Mouse (Mus musculus) cerebellum, adult 11-12 months (tissue): Measurements from ENCODE around the gene Tmem144.

Source experiments
- DNase-seq: peaks from one replicate; pipeline ENCODE4 v3.0.0; 2022

The Tmem144 gene

GRCm38 (mm10) chr3:79858221-79858620 lies 5.6 kb upstream of the Tmem144 start:
- no peak for DNase-seq

GRCm38 (mm10) chr3:79857780-79858179 lies 5.2 kb upstream of the Tmem144 start:
- DNase-seq, result no peak

- no peak for DNase-seq
Measured at GRCm38 (mm10) chr3:79852108-79852507, 465 bp downstream of the Tmem144 start.

DNA sequence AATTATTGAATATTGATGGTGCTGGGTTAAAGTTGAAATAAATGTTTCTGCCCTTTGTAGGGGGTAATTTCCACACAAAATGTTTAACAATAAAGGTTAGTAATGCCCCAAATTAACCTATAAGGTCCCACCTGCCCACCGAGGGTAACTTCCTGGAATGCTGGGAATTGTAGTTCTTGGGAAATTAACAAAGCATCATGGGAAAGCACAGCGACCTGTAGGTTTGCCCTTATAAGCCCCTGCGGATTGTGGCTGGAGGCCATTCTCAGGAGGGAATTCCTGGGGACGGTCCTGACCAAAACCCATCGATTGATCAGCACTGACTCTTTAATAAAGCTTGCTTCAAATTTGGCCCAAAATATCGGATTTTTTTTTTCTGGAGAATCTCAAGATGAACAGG lies 1.9 kb downstream of the Tmem144 start:
- no peak for DNase-seq

- no peak for DNase-seq
Measured at GRCm38 (mm10) chr3:79849621-79850020, 3.0 kb downstream of the Tmem144 start.

GRCm38 (mm10) chr3:79848841-79849240 lies 3.7 kb downstream of the Tmem144 start:
- no peak for DNase-seq

DNA sequence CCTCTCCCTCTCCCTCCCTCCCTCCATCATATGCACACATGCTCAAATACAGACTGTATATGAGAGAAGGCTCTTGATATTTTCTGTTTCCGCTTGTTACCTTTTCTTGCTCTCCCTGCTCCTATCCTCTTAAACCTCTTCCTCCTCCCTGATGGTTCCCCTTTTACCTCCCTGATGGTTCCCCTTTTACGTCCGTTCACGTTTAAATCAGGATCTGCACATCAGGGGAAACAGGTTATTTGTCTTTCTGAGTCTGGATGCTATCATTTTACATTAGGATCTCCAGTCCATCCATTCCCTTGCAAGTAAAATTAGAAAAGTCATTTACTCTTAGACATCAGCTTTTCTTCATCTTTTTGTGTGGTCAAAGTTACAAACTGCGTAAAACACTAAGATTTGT lies 5.9 kb downstream of the Tmem144 start:
- no peak for DNase-seq

DNA sequence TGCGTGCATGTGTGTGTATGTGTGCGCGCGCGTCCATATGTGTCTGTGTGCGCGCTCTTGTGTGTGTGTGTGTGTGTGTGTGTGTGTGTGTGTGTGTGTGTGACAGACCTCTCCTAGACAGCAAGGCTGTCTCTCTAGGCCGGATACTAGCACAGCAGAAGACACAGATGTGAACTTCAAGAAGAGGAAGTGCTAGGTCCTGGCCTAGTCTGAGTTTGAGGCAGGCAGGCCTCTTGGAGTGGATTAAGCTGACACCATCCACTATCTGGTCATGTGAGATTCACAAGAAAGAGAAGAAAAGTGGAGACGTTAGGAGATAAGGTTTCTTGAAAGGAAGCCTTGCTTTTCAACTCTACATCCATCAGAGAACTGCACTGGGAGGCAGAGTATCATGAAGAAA lies 8.6 kb downstream of the Tmem144 start:
- no peak for DNase-seq

DNA sequence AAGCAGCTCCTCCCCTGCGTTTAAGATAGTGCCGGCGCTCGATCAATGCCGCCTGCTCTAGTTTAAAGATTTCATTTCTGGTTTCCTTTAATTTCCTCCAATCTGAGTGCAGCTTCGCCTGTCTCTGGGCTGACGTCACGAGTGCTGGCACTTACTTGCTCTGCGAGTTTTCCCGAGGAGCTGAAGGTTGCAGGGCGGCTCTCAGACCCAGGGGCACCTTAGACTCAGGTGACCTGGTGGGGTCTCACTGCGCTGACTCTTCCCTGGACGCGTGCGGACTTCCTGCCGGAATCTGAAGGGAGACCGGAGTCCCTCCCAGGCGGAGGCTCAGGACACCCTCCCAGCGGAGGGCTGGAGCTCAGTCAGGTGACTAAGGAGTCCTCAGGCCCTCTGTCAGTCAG lies 10.0 kb downstream of the Tmem144 start:
- peak; percentile 71 for DNase-seq

DNA sequence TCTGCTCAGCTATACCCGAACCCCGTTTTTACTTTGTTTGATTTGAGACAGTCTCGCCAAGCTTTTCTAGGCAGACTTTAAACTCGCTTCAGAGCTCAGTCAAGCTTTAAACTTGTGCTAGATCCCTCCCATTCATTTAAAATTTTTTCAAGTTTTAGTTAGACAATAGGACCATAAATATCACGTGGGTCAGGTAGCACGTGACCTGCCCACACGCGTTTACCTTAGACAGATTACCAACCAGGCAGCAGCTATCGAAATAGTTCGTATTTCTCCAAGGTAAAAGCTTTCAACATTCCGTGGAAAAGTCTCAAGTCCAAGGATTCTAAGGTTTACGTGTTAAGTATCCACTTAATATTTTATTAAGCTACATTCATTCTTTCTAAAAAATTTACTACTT lies 10.4 kb downstream of the Tmem144 start:
- DNase-seq, result no peak

GRCm38 (mm10) chr3:79841475-79841874 lies 11.1 kb downstream of the Tmem144 start:
- no peak for DNase-seq

DNA sequence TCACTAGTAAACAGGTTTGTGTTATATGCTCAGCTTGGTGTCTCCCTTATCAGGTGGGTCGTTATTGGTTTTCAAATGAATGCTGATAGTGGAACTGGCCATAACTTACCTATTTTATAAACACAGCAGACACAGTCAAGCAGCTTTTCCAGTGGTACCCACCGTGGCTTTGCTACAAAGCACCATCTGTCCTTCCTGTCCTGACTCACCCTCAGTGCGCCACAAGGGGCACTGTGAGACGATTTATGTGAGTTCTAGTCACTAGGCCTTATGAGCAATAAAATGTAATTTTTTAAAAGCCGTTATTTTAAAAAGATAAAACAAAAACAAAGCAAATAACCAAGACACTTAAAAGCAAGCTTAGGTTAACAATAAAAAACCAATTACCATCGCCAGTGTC lies 13.8 kb downstream of the Tmem144 start:
- no peak for DNase-seq

DNA sequence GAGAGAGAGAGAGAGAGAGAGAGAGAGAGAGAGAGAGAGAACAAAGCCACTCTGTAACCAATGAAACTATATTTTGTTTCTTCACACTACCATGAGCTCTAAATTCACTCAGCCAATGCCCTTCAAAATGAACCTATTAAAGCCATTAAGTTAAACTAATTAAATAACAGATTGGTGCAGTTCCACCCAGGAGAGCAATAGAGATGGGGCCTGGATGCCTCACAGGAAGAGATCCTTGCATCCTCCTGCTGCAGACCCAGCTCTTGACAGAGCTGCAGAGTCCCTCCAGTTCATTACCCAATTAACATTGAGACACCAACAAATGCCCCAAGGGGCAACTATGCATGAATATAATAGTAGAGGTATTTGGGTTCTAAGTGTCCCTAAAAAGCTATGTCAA lies 23.3 kb downstream of the Tmem144 start:
- DNase-seq, result no peak

GRCm38 (mm10) chr3:79825067-79825780 lies 27.3 kb downstream of the Tmem144 start:
- DNase-seq, result no peak

- DNase-seq, result peak; percentile 92
Measured at GRCm38 (mm10) chr3:79823176-79823575, 29.4 kb downstream of the Tmem144 start.

DNA sequence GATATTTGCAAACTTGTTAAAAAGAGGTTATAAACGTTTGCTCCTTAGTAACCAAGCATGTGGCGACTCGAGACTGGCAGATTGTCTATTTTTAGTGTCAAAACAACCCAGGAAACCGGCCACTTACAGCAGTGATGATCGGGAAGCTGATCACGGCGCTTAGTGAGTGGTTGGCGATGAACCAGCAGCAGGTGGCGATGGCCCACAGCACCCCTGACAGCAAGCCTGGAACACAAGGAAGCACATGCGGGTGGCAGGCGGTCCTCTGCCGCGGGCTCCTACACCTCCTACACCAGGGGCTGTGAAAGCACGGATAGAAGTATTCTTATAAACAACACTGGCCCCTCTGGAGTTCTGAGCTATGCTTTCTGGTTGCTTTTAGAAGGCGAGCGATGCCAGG lies 31.4 kb downstream of the Tmem144 start:
- peak; percentile 83 for DNase-seq

DNA sequence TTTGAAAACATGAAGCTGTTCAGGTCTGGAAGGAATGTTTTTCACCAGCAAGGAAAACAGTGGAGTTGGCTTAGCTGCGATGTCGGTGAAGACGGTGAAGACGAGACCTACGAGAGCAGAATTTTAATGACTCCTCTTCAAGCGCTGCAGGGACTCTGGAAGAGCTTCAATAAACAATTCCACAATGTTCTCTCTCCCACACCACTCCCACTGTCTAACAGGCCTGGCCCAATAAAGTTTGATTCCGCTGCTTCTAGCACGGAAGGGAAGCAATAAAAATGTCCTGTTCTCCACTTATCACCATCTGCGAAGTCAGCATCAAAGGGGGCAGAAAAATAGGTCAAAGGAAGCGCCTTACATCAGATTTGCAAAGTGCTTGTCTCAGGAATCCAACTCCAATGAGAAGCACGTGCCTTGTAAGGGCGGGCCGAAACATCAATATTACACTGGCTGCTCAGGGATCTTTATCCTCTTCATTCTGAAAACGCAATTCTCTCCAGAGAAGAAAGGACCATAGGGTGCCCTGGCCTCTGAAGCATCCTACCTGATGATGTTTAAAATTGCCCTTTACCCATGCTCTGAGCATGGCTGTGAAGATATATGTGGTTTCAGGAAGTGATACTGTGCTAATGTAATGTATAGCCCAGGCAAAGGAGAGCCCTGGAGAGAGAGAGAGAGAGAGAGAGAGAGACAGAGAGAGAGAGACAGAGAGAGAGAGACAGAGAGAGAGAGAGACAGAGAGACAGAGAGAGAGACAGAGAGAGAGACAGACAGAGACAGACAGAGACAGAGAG lies 34.2 kb downstream of the Tmem144 start:
- no peak for DNase-seq

DNA sequence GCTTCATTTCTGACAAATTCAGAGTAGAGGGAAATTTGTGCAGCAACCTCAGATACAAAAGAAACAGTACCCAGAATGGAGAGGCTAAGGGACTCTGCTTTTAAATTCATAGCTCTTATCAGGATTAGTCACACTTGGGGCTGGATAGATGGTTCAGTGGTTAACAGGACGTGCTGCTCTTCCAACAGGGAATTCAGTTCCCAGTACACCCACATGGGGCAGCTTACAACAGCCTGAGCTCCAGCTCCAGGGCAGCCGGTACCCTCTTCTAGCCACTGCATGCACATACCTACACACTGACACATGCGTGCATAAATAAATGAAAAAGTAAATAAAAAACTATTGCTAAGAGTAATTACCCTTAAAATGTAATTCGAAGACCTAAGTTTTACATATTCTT lies 36.3 kb downstream of the Tmem144 start:
- DNase-seq, result no peak

DNA sequence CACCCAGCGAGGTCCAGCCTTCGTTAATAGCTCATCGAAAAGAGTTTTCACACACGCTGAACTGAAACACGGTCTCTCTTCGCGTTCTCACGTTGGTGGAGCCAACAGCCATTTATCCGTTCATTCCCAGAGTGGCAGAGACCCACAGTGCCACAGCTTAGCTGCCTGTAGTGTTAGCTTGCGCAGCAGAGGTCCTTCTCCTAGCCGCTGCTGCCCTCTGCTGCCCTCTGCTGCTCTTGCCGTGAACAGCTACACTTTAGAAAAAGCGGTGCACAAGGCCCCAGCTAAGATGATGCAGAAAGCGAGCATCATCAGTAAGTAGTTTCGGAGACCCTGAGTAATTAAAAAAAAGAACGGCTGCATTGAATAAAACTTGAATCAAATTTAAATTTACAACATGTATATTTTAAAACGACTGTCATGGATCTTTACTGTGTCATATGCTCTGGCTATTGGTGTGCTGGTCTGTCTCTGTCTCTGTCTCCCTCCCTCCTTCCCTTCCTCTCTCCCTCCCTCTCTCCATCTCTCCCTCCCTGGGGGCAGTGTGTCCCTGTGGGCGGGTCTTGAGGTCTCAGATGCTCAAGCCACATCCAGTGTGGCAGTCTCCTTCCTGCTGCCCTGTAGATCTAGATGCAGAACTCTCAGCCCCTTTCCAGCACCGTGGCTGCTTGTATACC lies 38.6 kb downstream of the Tmem144 start:
- DNase-seq, result peak; percentile 75

DNA sequence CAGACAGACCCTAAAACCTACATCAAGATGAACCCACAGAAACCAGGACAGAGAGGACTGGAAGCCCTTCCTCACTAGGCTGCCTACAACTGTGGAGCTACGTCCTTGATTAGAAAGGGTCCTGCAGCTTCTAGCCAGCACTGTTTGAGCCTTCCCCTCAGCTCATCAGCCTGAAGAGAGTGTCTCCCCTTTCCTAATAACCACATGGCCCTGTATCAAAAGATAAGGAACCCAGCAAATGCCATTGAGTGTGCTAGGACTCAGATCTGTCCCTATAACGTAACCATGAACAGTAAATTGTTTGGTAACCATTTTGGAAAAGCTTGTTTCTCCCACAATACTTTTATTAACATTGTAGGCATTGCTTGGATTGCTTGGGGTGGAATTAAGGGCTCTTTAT lies 40.5 kb downstream of the Tmem144 start:
- DNase-seq, result no peak

GRCm38 (mm10) chr3:79811632-79812031 lies 40.9 kb downstream of the Tmem144 start:
- DNase-seq, result no peak

- DNase-seq, result no peak
Measured at GRCm38 (mm10) chr3:79810563-79810962, 42.0 kb downstream of the Tmem144 start.

DNA sequence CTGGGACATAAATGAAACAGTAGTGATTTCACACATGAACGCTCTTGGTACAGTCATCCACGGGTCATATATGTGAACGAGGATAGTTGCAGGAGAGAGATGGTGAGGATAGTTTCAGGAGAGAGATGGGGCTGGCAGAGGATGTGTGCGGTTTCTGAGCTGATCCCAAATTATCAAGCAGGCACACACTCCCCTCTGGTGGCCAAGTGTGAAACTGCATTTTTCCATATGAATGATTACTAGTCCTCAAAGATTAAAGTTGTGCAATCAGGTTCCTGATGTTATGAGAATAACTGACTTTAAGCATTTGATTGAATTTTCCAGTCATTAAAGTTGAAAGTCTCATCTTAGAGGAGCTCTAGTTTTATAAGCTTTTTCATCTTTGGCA lies 43.4 kb downstream of the Tmem144 start:
- no peak for DNase-seq
